Mouse (Mus musculus): ENCODE data around the gene Snrnp25. TPM values are rescaled to one million over a fixed set of nuclear protein-coding genes. Genes with fewer than 3 reads are reported as not detected.
"Not testable (repeated sequence)": the region's sequence is repeated elsewhere in the genome, so short reads cannot be mapped to it uniquely, and the experiment has no call there.

The Snrnp25 gene
- total and polyA plus RNA-seq, 2 experiments = 7.6 to 10.9 TPM

- no peak overlapping the region for H3K27ac ChIP-seq (replicated peaks; ENCODE audit: insufficient read depth, low read depth, low read length)
- H3K4me3 ChIP-seq (ENCODE audit: insufficient read depth, low read depth, low read length) = no peak overlapping the region
- WGBS = 69% methylated on average over 6 of the region's 6 CpGs
- no peaks in the 10 kb centered on the region for H3K36me3 ChIP-seq (ENCODE audit: control insufficient read depth, insufficient read depth, low read length)
- H3K79me2 ChIP-seq (ENCODE audit: control insufficient read depth, insufficient read depth, low read length) = no peaks in the 10 kb centered on the region
- H3K4me1 ChIP-seq (ENCODE audit: control insufficient read depth, insufficient read depth, low read length) = no peaks in the 10 kb centered on the region
- no peaks in the 10 kb centered on the region for H3K27me3 ChIP-seq (ENCODE audit: control insufficient read depth, insufficient read depth, low read length)
- TF ChIP-seq CTCF (IDR thresholded peaks at IDR 0.05; ENCODE audit: low read depth, low read length) = no peak
- no peak for TF ChIP-seq POLR2A (IDR thresholded peaks at IDR 0.05; ENCODE audit: extremely low read depth, insufficient read depth, low read length)
- no peak for DNase-seq (ENCODE audit: extremely low read depth, low read depth, low spot score)
- no peak overlapping the region for H3K9ac ChIP-seq (ENCODE audit: low read depth, low read length)
Observed at GRCm38 (mm10) chr11:32196727-32197126, 8.5 kb upstream of the Snrnp25 start.

- no peaks in the 10 kb centered on the region for H3K4me1 ChIP-seq (ENCODE audit: control insufficient read depth, insufficient read depth, low read length)
- TF ChIP-seq CTCF (IDR thresholded peaks at IDR 0.05; ENCODE audit: low read depth, low read length) (no peak), POLR2A (IDR thresholded peaks at IDR 0.05; ENCODE audit: extremely low read depth, insufficient read depth, low read length) (no peak)
- no peaks in the 10 kb centered on the region for H3K79me2 ChIP-seq (ENCODE audit: control insufficient read depth, insufficient read depth, low read length)
- no peaks in the 10 kb centered on the region for H3K36me3 ChIP-seq (ENCODE audit: control insufficient read depth, insufficient read depth, low read length)
- DNase-seq (ENCODE audit: extremely low read depth, low read depth, low spot score) = no peak
- no peak overlapping the region for H3K4me3 ChIP-seq (ENCODE audit: insufficient read depth, low read depth, low read length)
- H3K27ac ChIP-seq (replicated peaks; ENCODE audit: insufficient read depth, low read depth, low read length) = no peak overlapping the region
- H3K27me3 ChIP-seq (ENCODE audit: control insufficient read depth, insufficient read depth, low read length) = no peaks in the 10 kb centered on the region
- no peak overlapping the region for H3K9ac ChIP-seq (ENCODE audit: low read depth, low read length)
- whole genome bisulfite sequencing = 31% methylated on average over 3 of the region's 3 CpGs
Observed at GRCm38 (mm10) chr11:32197766-32198165, 7.4 kb upstream of the Snrnp25 start.

- H3K36me3 ChIP-seq (ENCODE audit: control insufficient read depth, insufficient read depth, low read length) = no peaks in the 10 kb centered on the region
- H3K9ac ChIP-seq (ENCODE audit: low read depth, low read length) = no peak overlapping the region
- no peak for DNase-seq (ENCODE audit: extremely low read depth, low read depth, low spot score)
- WGBS = 82% methylated on average over 14 of the region's 14 CpGs
- no peak overlapping the region for H3K27ac ChIP-seq (replicated peaks; ENCODE audit: insufficient read depth, low read depth, low read length)
- no peaks in the 10 kb centered on the region for H3K79me2 ChIP-seq (ENCODE audit: control insufficient read depth, insufficient read depth, low read length)
- H3K4me1 ChIP-seq (ENCODE audit: control insufficient read depth, insufficient read depth, low read length) = no peaks in the 10 kb centered on the region
- no peak overlapping the region for H3K4me3 ChIP-seq (ENCODE audit: insufficient read depth, low read depth, low read length)
- no peak for TF ChIP-seq CTCF (IDR thresholded peaks at IDR 0.05; ENCODE audit: low read depth, low read length)
- no peak for TF ChIP-seq POLR2A (IDR thresholded peaks at IDR 0.05; ENCODE audit: extremely low read depth, insufficient read depth, low read length)
- H3K27me3 ChIP-seq (ENCODE audit: control insufficient read depth, insufficient read depth, low read length) = no peaks in the 10 kb centered on the region
Observed at GRCm38 (mm10) chr11:32198256-32198955, 6.8 kb upstream of the Snrnp25 start.

GRCm38 (mm10) chr11:32199230-32199629 is 6.0 kb upstream of the Snrnp25 start:
- no peaks in the 10 kb centered on the region for H3K27me3 ChIP-seq (ENCODE audit: control insufficient read depth, insufficient read depth, low read length)
- H3K4me3 ChIP-seq (ENCODE audit: insufficient read depth, low read depth, low read length) = no peak overlapping the region
- H3K79me2 ChIP-seq (ENCODE audit: control insufficient read depth, insufficient read depth, low read length) = no peaks in the 10 kb centered on the region
- WGBS = 75% methylated on average over 6 of the region's 6 CpGs
- no peak for DNase-seq (ENCODE audit: extremely low read depth, low read depth, low spot score)
- no peaks in the 10 kb centered on the region for H3K36me3 ChIP-seq (ENCODE audit: control insufficient read depth, insufficient read depth, low read length)
- no peak overlapping the region for H3K27ac ChIP-seq (replicated peaks; ENCODE audit: insufficient read depth, low read depth, low read length)
- TF ChIP-seq POLR2A (IDR thresholded peaks at IDR 0.05; ENCODE audit: extremely low read depth, insufficient read depth, low read length) = no peak
- no peak for TF ChIP-seq CTCF (IDR thresholded peaks at IDR 0.05; ENCODE audit: low read depth, low read length)
- H3K4me1 ChIP-seq (ENCODE audit: control insufficient read depth, insufficient read depth, low read length) = no peaks in the 10 kb centered on the region
- no peak overlapping the region for H3K9ac ChIP-seq (ENCODE audit: low read depth, low read length)

- H3K27me3 ChIP-seq (ENCODE audit: control insufficient read depth, insufficient read depth, low read length) = no peaks in the 10 kb centered on the region
- H3K4me1 ChIP-seq (ENCODE audit: control insufficient read depth, insufficient read depth, low read length) = no peaks in the 10 kb centered on the region
- H3K4me3 ChIP-seq (ENCODE audit: insufficient read depth, low read depth, low read length) = no peak within 1 kb of the TSS
- no peak within 1 kb of the TSS for H3K27ac ChIP-seq (replicated peaks; ENCODE audit: insufficient read depth, low read depth, low read length)
- WGBS = 67% methylated on average over 10 of the region's 10 CpGs
- no peaks in the 10 kb centered on the region for H3K79me2 ChIP-seq (ENCODE audit: control insufficient read depth, insufficient read depth, low read length)
- H3K36me3 ChIP-seq (ENCODE audit: control insufficient read depth, insufficient read depth, low read length) = no peaks in the 10 kb centered on the region
- TF ChIP-seq POLR2A (IDR thresholded peaks at IDR 0.05; ENCODE audit: extremely low read depth, insufficient read depth, low read length) = no peak
- TF ChIP-seq CTCF (IDR thresholded peaks at IDR 0.05; ENCODE audit: low read depth, low read length) = no peak
- no peak for DNase-seq (ENCODE audit: extremely low read depth, low read depth, low spot score)
- no peak within 1 kb of the TSS for H3K9ac ChIP-seq (ENCODE audit: low read depth, low read length)
Observed at GRCm38 (mm10) chr11:32200075-32200601, 5.1 kb upstream of the Snrnp25 start, which contains the start of gene Il9r. Il9r (minus strand) TSS chr11:32200279.

- H3K79me2 ChIP-seq (ENCODE audit: control insufficient read depth, insufficient read depth, low read length); H3K27me3 ChIP-seq (ENCODE audit: control insufficient read depth, insufficient read depth, low read length); H3K27ac ChIP-seq (replicated peaks; ENCODE audit: insufficient read depth, low read depth, low read length); DNase-seq (ENCODE audit: extremely low read depth, low read depth, low spot score); H3K4me3 ChIP-seq (ENCODE audit: insufficient read depth, low read depth, low read length); H3K9ac ChIP-seq (ENCODE audit: low read depth, low read length); H3K36me3 ChIP-seq (ENCODE audit: control insufficient read depth, insufficient read depth, low read length); H3K4me1 ChIP-seq (ENCODE audit: control insufficient read depth, insufficient read depth, low read length): not testable (repeated sequence)
- WGBS = 64% methylated on average over 1 of the region's 1 CpGs
Observed at GRCm38 (mm10) chr11:32200992-32201391, 4.2 kb upstream of the Snrnp25 start.

All from liver, adult 2 months (tissue).